Mouse (Mus musculus): ENCODE measurements at regions not wholly inside any gene's neighbourhood (a gene's known extent, or its start where the extent isn't known, plus 50 kb on each side); places are given as distances from the start of the nearest gene placed in this dataset.

- no peaks in the 10 kb centered on the region for H3K27me3 ChIP-seq (ENCODE audit: control insufficient read depth, insufficient read depth, low read length)
- WGBS = 76% methylated on average over 6 of the region's 6 CpGs
- no peaks in the 10 kb centered on the region for H3K36me3 ChIP-seq (ENCODE audit: control insufficient read depth, insufficient read depth, low read length)
- ATAC-seq (ENCODE audit: insufficient read depth, low FRiP score, low TSS enrichment) (no peak), DNase-seq (ENCODE audit: low spot score) (no peak)
- H3K4me1 ChIP-seq (ENCODE audit: control insufficient read depth, insufficient read depth, low read length) = no peaks in the 10 kb centered on the region
- H3K27ac ChIP-seq (ENCODE audit: low read depth, low read length) = no peak overlapping the region
- no peak overlapping the region for H3K4me3 ChIP-seq (ENCODE audit: low read depth, low read length)
- H3K4me2 ChIP-seq (ENCODE audit: low read depth) = no peak overlapping the region
- H3K9ac ChIP-seq (ENCODE audit: low read length) = no peak overlapping the region
- H3K9me3 ChIP-seq (ENCODE audit: control insufficient read depth, low read length) = no peaks in the 10 kb centered on the region
Measured at GRCm38 (mm10) chr6:89081624-89082300, 179.7 kb downstream of the Tpra1 start.

- ATAC-seq (ENCODE audit: insufficient read depth, low FRiP score, low TSS enrichment) (no peak), DNase-seq (ENCODE audit: low spot score) (no peak)
- H3K4me3 ChIP-seq (ENCODE audit: low read depth, low read length) = no peak overlapping the region
- no peaks in the 10 kb centered on the region for H3K9me3 ChIP-seq (ENCODE audit: control insufficient read depth, low read length)
- H3K9ac ChIP-seq (ENCODE audit: low read length) = no peak overlapping the region
- no peaks in the 10 kb centered on the region for H3K4me1 ChIP-seq (ENCODE audit: control insufficient read depth, insufficient read depth, low read length)
- H3K27me3 ChIP-seq (ENCODE audit: control insufficient read depth, insufficient read depth, low read length) = no peaks in the 10 kb centered on the region
- no peak overlapping the region for H3K27ac ChIP-seq (ENCODE audit: low read depth, low read length)
- H3K4me2 ChIP-seq (ENCODE audit: low read depth) = no peak overlapping the region
- 94% methylated on average over 3 of the region's 3 CpGs for WGBS
- H3K36me3 ChIP-seq (ENCODE audit: control insufficient read depth, insufficient read depth, low read length) = no peaks in the 10 kb centered on the region
Measured at GRCm38 (mm10) chr6:89084437-89084836, 182.4 kb downstream of the Tpra1 start.

GRCm38 (mm10) chr6:89085151-89085550 lies 183.1 kb downstream of the Tpra1 start:
- H3K4me1 ChIP-seq (ENCODE audit: control insufficient read depth, insufficient read depth, low read length) = no peaks in the 10 kb centered on the region
- no peak for DNase-seq (ENCODE audit: low spot score)
- no peaks in the 10 kb centered on the region for H3K36me3 ChIP-seq (ENCODE audit: control insufficient read depth, insufficient read depth, low read length)
- ATAC-seq (ENCODE audit: insufficient read depth, low FRiP score, low TSS enrichment) = no peak
- no peak overlapping the region for H3K4me2 ChIP-seq (ENCODE audit: low read depth)
- H3K9ac ChIP-seq (ENCODE audit: low read length) = no peak overlapping the region
- no peaks in the 10 kb centered on the region for H3K9me3 ChIP-seq (ENCODE audit: control insufficient read depth, low read length)
- whole genome bisulfite sequencing = 85% methylated on average over 6 of the region's 6 CpGs
- H3K4me3 ChIP-seq (ENCODE audit: low read depth, low read length) = no peak overlapping the region
- no peak overlapping the region for H3K27ac ChIP-seq (ENCODE audit: low read depth, low read length)
- no peaks in the 10 kb centered on the region for H3K27me3 ChIP-seq (ENCODE audit: control insufficient read depth, insufficient read depth, low read length)

- Histone ChIP-seq H3K9ac (ENCODE audit: low read length) (no peak overlapping the region), H3K4me1 (ENCODE audit: control insufficient read depth, insufficient read depth, low read length) (no peaks in the 10 kb centered on the region), H3K9me3 (ENCODE audit: control insufficient read depth, low read length) (no peaks in the 10 kb centered on the region), H3K27ac (ENCODE audit: low read depth, low read length) (no peak overlapping the region), H3K27me3 (ENCODE audit: control insufficient read depth, insufficient read depth, low read length) (no peaks in the 10 kb centered on the region), H3K4me2 (ENCODE audit: low read depth) (no peak overlapping the region), H3K36me3 (ENCODE audit: control insufficient read depth, insufficient read depth, low read length) (no peaks in the 10 kb centered on the region), H3K4me3 (ENCODE audit: low read depth, low read length) (no peak overlapping the region)
- DNase-seq (ENCODE audit: low spot score) (no peak), ATAC-seq (ENCODE audit: insufficient read depth, low FRiP score, low TSS enrichment) (no peak)
- 80% methylated on average over 4 of the region's 4 CpGs for WGBS
Measured at GRCm38 (mm10) chr6:89087620-89088019, 185.6 kb downstream of the Tpra1 start.

GRCm38 (mm10) chr6:89090096-89090495 lies 188.0 kb downstream of the Tpra1 start:
- H3K9ac ChIP-seq (ENCODE audit: low read length) = no peak overlapping the region
- no peaks in the 10 kb centered on the region for H3K9me3 ChIP-seq (ENCODE audit: control insufficient read depth, low read length)
- no peak overlapping the region for H3K27ac ChIP-seq (ENCODE audit: low read depth, low read length)
- 93% methylated on average over 5 of the region's 5 CpGs for WGBS
- H3K4me1 ChIP-seq (ENCODE audit: control insufficient read depth, insufficient read depth, low read length) = no peaks in the 10 kb centered on the region
- no peaks in the 10 kb centered on the region for H3K36me3 ChIP-seq (ENCODE audit: control insufficient read depth, insufficient read depth, low read length)
- no peak for DNase-seq (ENCODE audit: low spot score)
- no peak overlapping the region for H3K4me2 ChIP-seq (ENCODE audit: low read depth)
- no peaks in the 10 kb centered on the region for H3K27me3 ChIP-seq (ENCODE audit: control insufficient read depth, insufficient read depth, low read length)
- H3K4me3 ChIP-seq (ENCODE audit: low read depth, low read length) = no peak overlapping the region
- no peak for ATAC-seq (ENCODE audit: insufficient read depth, low FRiP score, low TSS enrichment)

- H3K4me3 ChIP-seq (ENCODE audit: low read depth, low read length) = no peak overlapping the region
- 93% methylated on average over 13 of the region's 14 CpGs for WGBS
- no peaks in the 10 kb centered on the region for H3K4me1 ChIP-seq (ENCODE audit: control insufficient read depth, insufficient read depth, low read length)
- no peak overlapping the region for H3K9ac ChIP-seq (ENCODE audit: low read length)
- no peaks in the 10 kb centered on the region for H3K9me3 ChIP-seq (ENCODE audit: control insufficient read depth, low read length)
- H3K36me3 ChIP-seq (ENCODE audit: control insufficient read depth, insufficient read depth, low read length) = no peaks in the 10 kb centered on the region
- no peaks in the 10 kb centered on the region for H3K27me3 ChIP-seq (ENCODE audit: control insufficient read depth, insufficient read depth, low read length)
- no peak for DNase-seq (ENCODE audit: low spot score)
- no peak for ATAC-seq (ENCODE audit: insufficient read depth, low FRiP score, low TSS enrichment)
- H3K4me2 ChIP-seq (ENCODE audit: low read depth) = no peak overlapping the region
- no peak overlapping the region for H3K27ac ChIP-seq (ENCODE audit: low read depth, low read length)
Measured at GRCm38 (mm10) chr6:89095911-89096310, 193.9 kb downstream of the Tpra1 start.

GRCm38 (mm10) chr6:89097531-89097930 lies 195.5 kb downstream of the Tpra1 start:
- Histone ChIP-seq H3K27ac (ENCODE audit: low read depth, low read length) (no peak overlapping the region), H3K9me3 (ENCODE audit: control insufficient read depth, low read length) (no peaks in the 10 kb centered on the region), H3K27me3 (ENCODE audit: control insufficient read depth, insufficient read depth, low read length) (no peaks in the 10 kb centered on the region), H3K4me2 (ENCODE audit: low read depth) (no peak overlapping the region), H3K36me3 (ENCODE audit: control insufficient read depth, insufficient read depth, low read length) (no peaks in the 10 kb centered on the region), H3K4me3 (ENCODE audit: low read depth, low read length) (no peak overlapping the region), H3K9ac (ENCODE audit: low read length) (no peak overlapping the region), H3K4me1 (ENCODE audit: control insufficient read depth, insufficient read depth, low read length) (no peaks in the 10 kb centered on the region)
- no peak for ATAC-seq (ENCODE audit: insufficient read depth, low FRiP score, low TSS enrichment)
- DNase-seq (ENCODE audit: low spot score) = no peak
- 83% methylated on average over 8 of the region's 8 CpGs for WGBS

- no peaks in the 10 kb centered on the region for H3K36me3 ChIP-seq (ENCODE audit: control insufficient read depth, insufficient read depth, low read length)
- H3K27ac ChIP-seq (ENCODE audit: low read depth, low read length) = no peak overlapping the region
- H3K4me1 ChIP-seq (ENCODE audit: control insufficient read depth, insufficient read depth, low read length) = 0 out of 2 replicates have a peak, but pooled peaks cover 2% of the 10 kb centered on the region
- H3K9ac ChIP-seq (ENCODE audit: low read length) = no peak overlapping the region
- no peak overlapping the region for H3K4me2 ChIP-seq (ENCODE audit: low read depth)
- no peak overlapping the region for H3K4me3 ChIP-seq (ENCODE audit: low read depth, low read length)
- DNase-seq (ENCODE audit: low spot score) (no peak), ATAC-seq (ENCODE audit: insufficient read depth, low FRiP score, low TSS enrichment) (no peak)
- H3K27me3 ChIP-seq (ENCODE audit: control insufficient read depth, insufficient read depth, low read length) = no peaks in the 10 kb centered on the region
- no peaks in the 10 kb centered on the region for H3K9me3 ChIP-seq (ENCODE audit: control insufficient read depth, low read length)
- WGBS = 69% methylated on average over 1 of the region's 1 CpGs
Measured at GRCm38 (mm10) chr6:89119241-89119640, 217.2 kb downstream of the Tpra1 start.

- no peak overlapping the region for H3K4me3 ChIP-seq (ENCODE audit: low read depth, low read length)
- no peak for DNase-seq (ENCODE audit: low spot score)
- H3K27me3 ChIP-seq (ENCODE audit: control insufficient read depth, insufficient read depth, low read length) = no peaks in the 10 kb centered on the region
- H3K4me2 ChIP-seq (ENCODE audit: low read depth) = no peak overlapping the region
- no peak overlapping the region for H3K27ac ChIP-seq (ENCODE audit: low read depth, low read length)
- H3K9me3 ChIP-seq (ENCODE audit: control insufficient read depth, low read length) = no peaks in the 10 kb centered on the region
- H3K36me3 ChIP-seq (ENCODE audit: control insufficient read depth, insufficient read depth, low read length) = no peaks in the 10 kb centered on the region
- 53% methylated on average over 4 of the region's 4 CpGs for WGBS
- ATAC-seq (ENCODE audit: insufficient read depth, low FRiP score, low TSS enrichment) = no peak; the same call in 1 of the 2 replicates
- 0 out of 2 replicates have a peak, but pooled peaks cover 2% of the 10 kb centered on the region for H3K4me1 ChIP-seq (ENCODE audit: control insufficient read depth, insufficient read depth, low read length)
- no peak overlapping the region for H3K9ac ChIP-seq (ENCODE audit: low read length)
Measured at GRCm38 (mm10) chr6:89121023-89121745, 219.1 kb downstream of the Tpra1 start.

Measured in neural tube, embryonic 11.5 days (tissue).